Mouse (Mus musculus) liver, adult 2 months (tissue): ENCODE measurements around the gene Sct.

Experiments
- CTCF ChIP-seq: fragments of 200-500 bp; IDR thresholded peaks from 2 replicates; pipeline ENCODE4 v1.5.1; 2011; ENCODE audit warnings: low read depth, low read length, control low read depth
- POLR2A ChIP-seq: fragments of 200-500 bp; IDR thresholded peaks from 2 replicates; pipeline ENCODE4 v1.6.1; 2011; ENCODE audit warnings: low read length, control low read depth; ENCODE audit not compliant: insufficient read depth; ENCODE audit errors: extremely low read depth

- TF ChIP-seq POLR2A (no peak), CTCF (no peak)
Observed at GRCm38 (mm10) chr7:141261480-141261879, 17.5 kb downstream of the Sct start.
